Mouse (Mus musculus) intestine, embryonic 16.5 days (tissue): ENCODE data around the gene Gdf15. TPM values are rescaled to one million over a fixed set of nuclear protein-coding genes. Genes with fewer than 3 reads are reported as not detected.
A peak's percentile ranks its signal among the peaks of the same experiment; 100 is the strongest.
"Not testable (repeated sequence)": the region's sequence is repeated elsewhere in the genome, so short reads cannot be mapped to it uniquely, and the experiment has no call there.

Source experiments
- ATAC-seq: fragments of 200-750 bp; cut with Nextera tagmentation; 2 replicates; pipeline ENCODE4 v1.8.0; 2017; ENCODE audit warnings: moderate TSS enrichment, moderate library complexity
- H3K27ac ChIP-seq: fragments of 300-500 bp; sonication (generic); 2 replicates; pipeline ENCODE4 v1.5.1; 2014; ENCODE audit warnings: mild to moderate bottlenecking, low read length
- H3K27me3 ChIP-seq: fragments of 300-500 bp; sonication (generic); replicated peaks from 2 replicates; pipeline ENCODE4 v1.6.1; 2014; ENCODE audit warnings: low read length, control low read depth, mixed read lengths; ENCODE audit not compliant: control insufficient read depth, insufficient read depth
- H3K36me3 ChIP-seq: fragments of 300-500 bp; sonication (generic); 2 replicates; pipeline ENCODE4 v1.6.1; 2014; ENCODE audit warnings: low read length, control low read depth; ENCODE audit not compliant: control insufficient read depth, insufficient read depth
- H3K4me1 ChIP-seq: fragments of 300-500 bp; sonication (generic); 2 replicates; pipeline ENCODE4 v1.6.1; 2014; ENCODE audit warnings: low read length, control low read depth, mixed read lengths; ENCODE audit not compliant: control insufficient read depth, insufficient read depth
- H3K4me2 ChIP-seq: fragments of 300-500 bp; sonication (generic); 2 replicates; pipeline ENCODE4 v1.6.1; 2014; ENCODE audit warnings: low read depth, low read length, control low read depth
- H3K4me3 ChIP-seq: fragments of 300-500 bp; sonication (generic); 2 replicates; pipeline ENCODE4 v1.5.1; 2014; ENCODE audit warnings: mild to moderate bottlenecking, low read length
- H3K9ac ChIP-seq: fragments of 300-500 bp; sonication (generic); 2 replicates; pipeline ENCODE4 v1.6.1; 2014; ENCODE audit warnings: low read depth, low read length
- H3K9me3 ChIP-seq: fragments of 300-500 bp; sonication (generic); 2 replicates; pipeline ENCODE4 v1.6.1; 2016; ENCODE audit warnings: low read length, control low read depth; ENCODE audit not compliant: control insufficient read depth
- WGBS: fragments of 180-500 bp; shearing (Covaris S2); extraction: QIAGEN DNeasy Blood & Tissue Kit; methylation state at CpG from one replicate; pipeline ENCODE4 v1.1.7; 2014; 5-methylcytosine and 5-hydroxymethylcytosine counted together
- polyA plus RNA-seq: library from polyadenylated mRNA; unstranded; fragments of >200 nt; fragmentation: Nextera tagmentation; extraction: Ambion mirVana; gene quantifications from 2 replicates; pipeline ENCODE4 v1.2.1, GENCODE M21; 2015

Gdf15 gene
- polyA plus RNA-seq, 1 experiment from 2014 or later, result 3.6 TPM

DNA sequence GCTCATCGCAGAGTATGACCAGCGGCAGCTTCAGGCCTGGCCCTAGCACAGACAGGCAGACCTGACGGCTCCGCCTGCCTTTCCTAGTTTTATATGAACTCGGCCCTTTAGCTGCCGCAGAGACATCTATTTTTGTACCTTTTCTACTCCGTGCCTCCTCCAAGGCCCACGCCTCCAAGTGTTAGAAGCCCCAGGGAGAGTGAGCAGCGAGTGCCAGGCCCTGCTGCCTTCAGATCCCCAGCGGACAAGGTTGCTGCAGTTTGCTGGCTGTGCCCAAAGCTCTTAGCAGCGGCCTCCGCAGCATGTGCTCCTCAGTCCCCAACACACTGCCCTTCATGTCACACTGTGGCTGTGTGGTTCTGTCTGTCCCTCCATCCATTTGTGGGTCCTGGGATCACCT lies 40.7 kb downstream of the Gdf15 start:
- Histone ChIP-seq H3K4me1 (peaks cover 27% of the 10 kb centered on the region), H3K9ac (no peak overlapping the region), H3K4me2 (no peak overlapping the region), H3K36me3 (peaks cover 12% of the 10 kb centered on the region), H3K27me3 (no peaks in the 10 kb centered on the region), H3K4me3 (no peak overlapping the region), H3K9me3 (no peaks in the 10 kb centered on the region), H3K27ac (no peak overlapping the region)
- WGBS, result 90% methylated on average over 12 of the region's 12 CpGs
- ATAC-seq, result no peak

DNA sequence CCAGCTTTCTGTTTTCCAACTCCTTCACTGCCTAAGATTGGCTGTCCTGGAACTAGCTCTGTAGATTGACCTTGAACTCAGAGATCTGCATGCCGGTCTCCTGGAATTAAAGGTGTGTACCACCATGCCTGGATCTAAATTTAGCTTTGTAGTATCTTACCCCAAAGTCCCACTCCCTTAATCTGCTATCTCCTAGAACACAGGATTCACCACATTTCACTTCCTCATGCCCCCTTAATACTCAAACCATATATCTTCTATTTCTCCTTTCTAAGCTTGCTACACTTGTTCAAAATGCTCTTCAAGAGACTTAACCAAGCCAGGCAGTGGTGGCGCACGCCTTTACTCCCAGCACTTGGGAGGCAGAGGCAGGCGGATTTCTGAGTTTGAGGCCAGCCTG lies 44.3 kb downstream of the Gdf15 start:
- not testable (repeated sequence) for H3K9me3 ChIP-seq, H3K4me2 ChIP-seq, H3K4me3 ChIP-seq, H3K4me1 ChIP-seq, H3K9ac ChIP-seq, H3K27me3 ChIP-seq, ATAC-seq, H3K27ac ChIP-seq
- WGBS, result 89% methylated on average over 4 of the region's 4 CpGs
- H3K36me3 ChIP-seq, result peaks cover 24% of the 10 kb centered on the region

DNA sequence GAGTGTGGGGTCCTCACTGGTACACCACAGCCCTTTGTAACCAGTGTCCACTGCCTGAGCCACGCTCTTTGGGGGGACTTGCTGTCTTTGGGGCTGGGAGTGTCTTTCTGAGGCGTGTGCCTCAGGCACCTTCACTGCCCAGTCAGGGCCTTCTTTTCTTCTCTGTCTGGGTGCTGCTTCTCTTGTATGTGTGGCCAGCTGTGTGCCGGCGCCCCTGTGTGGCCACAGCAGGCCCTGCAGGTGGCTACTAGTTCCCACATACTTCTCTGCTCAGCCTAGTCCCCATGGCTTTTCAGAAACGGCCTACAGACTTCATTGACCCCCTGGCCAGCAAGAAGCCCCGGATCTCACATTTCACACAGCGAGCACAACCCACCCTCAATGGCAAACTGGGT lies 47.0 kb downstream of the Gdf15 start:
- Histone ChIP-seq H3K27me3 (no peaks in the 10 kb centered on the region), H3K36me3 (peaks cover 33% of the 10 kb centered on the region; the same call in 1 of the 2 replicates), H3K4me1 (no peaks in the 10 kb centered on the region), H3K9ac (no peak overlapping the region), H3K4me2 (no peak overlapping the region), H3K27ac (no peak overlapping the region), H3K4me3 (no peak overlapping the region), H3K9me3 (no peaks in the 10 kb centered on the region)
- ATAC-seq, result peak; percentile 54; the same call in 1 of the 2 replicates
- WGBS, result 40% methylated on average over 7 of the region's 7 CpGs

DNA sequence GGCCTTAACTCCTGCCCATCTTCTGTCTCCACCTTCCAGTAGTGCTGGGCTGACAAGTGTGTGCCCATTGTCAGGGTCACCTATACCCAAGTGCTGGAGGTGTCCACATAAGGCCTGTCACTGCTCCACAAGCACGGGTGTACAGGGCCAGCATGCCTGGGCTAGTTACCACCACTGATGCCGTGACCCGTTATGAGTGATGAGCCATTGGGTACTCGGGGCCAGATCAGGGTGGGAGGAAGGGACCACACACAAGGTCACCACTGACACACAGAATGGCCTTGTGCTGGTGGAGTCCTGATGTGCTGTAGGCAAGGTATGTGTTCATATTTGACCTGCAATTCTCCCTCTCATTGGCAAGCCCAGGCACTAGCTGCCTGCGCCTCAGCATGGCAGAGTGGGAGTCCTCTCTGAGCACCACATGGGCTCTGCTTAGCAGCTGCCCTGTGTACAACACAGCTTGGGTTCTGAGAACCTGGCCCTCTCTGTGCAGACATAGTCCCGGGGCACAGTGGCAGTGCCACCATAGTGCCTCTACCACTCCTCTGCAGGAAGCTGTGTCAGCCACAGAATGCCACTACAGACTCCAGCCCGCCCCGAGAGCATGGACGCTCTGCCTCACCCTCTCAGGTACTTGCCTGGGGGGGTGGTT lies 47.5 kb downstream of the Gdf15 start:
- WGBS, result 90% methylated on average over 9 of the region's 9 CpGs
- Histone ChIP-seq H3K9me3 (no peaks in the 10 kb centered on the region), H3K4me1 (no peaks in the 10 kb centered on the region), H3K36me3 (peaks cover 33% of the 10 kb centered on the region; the same call in 1 of the 2 replicates), H3K27ac (no peak overlapping the region), H3K4me3 (no peak overlapping the region), H3K4me2 (no peak overlapping the region), H3K9ac (no peak overlapping the region), H3K27me3 (no peaks in the 10 kb centered on the region)
- peak; percentile 4; the same call in 1 of the 2 replicates for ATAC-seq

DNA sequence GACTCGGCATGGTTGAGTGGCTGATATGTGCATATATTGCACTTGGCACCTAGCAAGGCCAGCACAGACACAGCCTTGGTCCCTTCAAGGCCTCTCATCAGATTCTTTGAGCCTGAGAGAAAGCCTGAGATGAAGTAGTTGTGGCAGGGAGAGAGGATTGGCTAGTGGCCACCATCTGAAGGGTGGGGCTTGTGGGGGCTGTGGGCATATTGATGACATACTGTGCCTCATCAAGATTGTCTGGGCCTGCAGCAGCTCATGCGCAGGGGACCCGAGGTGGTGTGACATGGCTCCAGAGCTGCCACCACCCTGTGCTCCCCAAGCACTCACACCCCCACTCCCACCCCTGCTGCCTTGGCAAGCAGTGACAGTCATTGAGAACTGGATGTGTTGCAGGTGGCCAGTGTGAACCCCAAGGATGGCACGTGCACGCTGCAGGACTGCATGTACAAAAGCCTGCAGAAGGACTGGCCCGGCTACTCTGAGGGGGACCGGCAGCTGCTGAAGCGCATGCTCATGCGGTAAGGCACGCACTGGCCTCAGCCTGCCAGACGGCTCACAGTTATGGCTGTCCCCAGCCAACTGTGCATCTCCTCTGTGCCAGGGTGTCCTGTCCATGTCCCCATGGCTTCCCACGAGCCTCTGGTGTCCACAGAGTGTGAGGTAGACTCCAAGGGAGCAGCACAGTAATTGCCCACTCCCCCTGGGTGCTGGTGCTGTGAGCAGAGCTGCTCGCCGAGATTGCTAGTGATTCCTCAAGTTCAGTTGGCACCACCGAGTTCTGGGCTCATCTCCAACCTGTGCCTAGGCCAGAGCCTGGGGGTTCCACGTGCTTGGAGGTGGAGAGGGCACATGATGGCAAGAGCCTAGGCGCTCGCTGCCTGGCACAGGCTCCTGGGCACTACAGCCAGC lies 48.5 kb downstream of the Gdf15 start:
- 91% methylated on average over 18 of the region's 18 CpGs for WGBS
- Histone ChIP-seq H3K4me1 (no peaks in the 10 kb centered on the region), H3K27ac (no peak overlapping the region), H3K4me3 (no peak overlapping the region), H3K27me3 (no peaks in the 10 kb centered on the region), H3K4me2 (no peak overlapping the region), H3K9me3 (no peaks in the 10 kb centered on the region), H3K9ac (no peak overlapping the region), H3K36me3 (peaks cover 33% of the 10 kb centered on the region; the same call in 1 of the 2 replicates)
- ATAC-seq, result no peak

Other genes with a start within 250 kb of the Gdf15 start
- 12.9 and 16.4 TPM in 2 replicates for gene Crtc1, start 192.9 kb downstream of the Gdf15 start, polyA plus RNA-seq
- gene Klhl26, start 155.5 kb downstream of the Gdf15 start, polyA plus RNA-seq, result 21.2 and 21.5 TPM in 2 replicates
- 2.9 and 3.3 TPM in 2 replicates for gene Tmem59l, start 145.1 kb downstream of the Gdf15 start, polyA plus RNA-seq
- 1.6 and 1.7 TPM in 2 replicates for gene Crlf1, start 139.3 kb downstream of the Gdf15 start, polyA plus RNA-seq
- gene Rex1bd, start 125.7 kb downstream of the Gdf15 start, polyA plus RNA-seq, result 130 and 137 TPM in 2 replicates
- 991 TPM in 2 replicates for gene Uba52, start 121.7 kb downstream of the Gdf15 start, polyA plus RNA-seq
- 320 and 328 TPM in 2 replicates for gene Fkbp8, start 104.7 kb downstream of the Gdf15 start, polyA plus RNA-seq
- 65.3 and 67.3 TPM in 2 replicates for gene Kxd1, start 104.5 kb downstream of the Gdf15 start, polyA plus RNA-seq
- gene Ell, start 93.0 kb downstream of the Gdf15 start, polyA plus RNA-seq, result 16.6 and 17.7 TPM in 2 replicates
- 105 and 121 TPM in 2 replicates for gene Isyna1, start 38.1 kb downstream of the Gdf15 start, polyA plus RNA-seq
- gene Ssbp4, start 23.6 kb downstream of the Gdf15 start, polyA plus RNA-seq, result 63.2 and 73.9 TPM in 2 replicates
- gene Lrrc25, start 16.3 kb downstream of the Gdf15 start, polyA plus RNA-seq, result 2.9 and 3.0 TPM in 2 replicates
- gene Pgpep1, start 27.9 kb upstream of the Gdf15 start, polyA plus RNA-seq, result 88.3 and 101 TPM in 2 replicates
- gene Lsm4, start 40.8 kb upstream of the Gdf15 start, polyA plus RNA-seq, result 228 and 246 TPM in 2 replicates
- gene Jund, start 66.5 kb upstream of the Gdf15 start, polyA plus RNA-seq, result 37.3 and 52.2 TPM in 2 replicates
- not detected in 2 replicates for gene Iqcn, start 71.0 kb upstream of the Gdf15 start, polyA plus RNA-seq
- gene Gm3336, start 86.1 kb upstream of the Gdf15 start, polyA plus RNA-seq, result 3.3 and 4.1 TPM in 2 replicates
- gene Pde4c, start 91.3 kb upstream of the Gdf15 start, polyA plus RNA-seq, result 0.28 and 0.64 TPM in 2 replicates
- gene Rab3a, start 122.2 kb upstream of the Gdf15 start, polyA plus RNA-seq, result 24.9 and 25.6 TPM in 2 replicates
- gene Mpv17l2, start 128.5 kb upstream of the Gdf15 start, polyA plus RNA-seq, result 78.6 and 79.8 TPM in 2 replicates
- 63.7 and 65.3 TPM in 2 replicates for gene Pik3r2, start 144.3 kb upstream of the Gdf15 start, polyA plus RNA-seq
- 12.9 and 15.1 TPM in 2 replicates for gene Mast3, start 172.6 kb upstream of the Gdf15 start, polyA plus RNA-seq
- gene Il12rb1, start 176.0 kb upstream of the Gdf15 start, polyA plus RNA-seq, result 0.27 and 0.34 TPM in 2 replicates
- gene Arrdc2, start 207.3 kb upstream of the Gdf15 start, polyA plus RNA-seq, result 8.3 and 9.0 TPM in 2 replicates
- gene Kcnn1, start 230.8 kb upstream of the Gdf15 start, polyA plus RNA-seq, result 1.0 and 1.2 TPM in 2 replicates
- gene Ccdc124, start 241.5 kb upstream of the Gdf15 start, polyA plus RNA-seq, result 79.3 and 90.1 TPM in 2 replicates